Mouse (Mus musculus) CH12.LX (cell line): ENCODE data around the gene Cmtm8. TPM values are rescaled to one million over a fixed set of nuclear protein-coding genes. Genes with fewer than 3 reads are reported as not detected.

Experiments used
- DNase-seq: peaks from one replicate; pipeline ENCODE4 v3.0.0-alpha.2; 2013; ENCODE audit errors: extremely low read depth
- H3K27ac ChIP-seq: 2 replicates; pipeline ENCODE4 v1.5.1; 2012; ENCODE audit warnings: low read depth, mild to moderate bottlenecking, control low read depth, moderate library complexity; ENCODE audit not compliant: insufficient read depth
- H3K27me3 ChIP-seq: replicated peaks from 2 replicates; pipeline ENCODE3; 2012; ENCODE audit warnings: inconsistent platforms
- H3K36me3 ChIP-seq, 2 experiments: replicated peaks in 1 of 2; 2 replicates each; pipeline versions ENCODE3 to v1.6.1; 2012; ENCODE audit warnings: inconsistent platforms in 1 of 2, low read length in 1 of 2, mild to moderate bottlenecking in 1 of 2, mixed read lengths in 1 of 2, moderate library complexity in 1 of 2; ENCODE audit not compliant: control insufficient read depth in 1 of 2, insufficient read depth in 1 of 2
- H3K4me1 ChIP-seq, 2 experiments: 2 replicates each; pipeline ENCODE4 v1.6.1; 2012; ENCODE audit warnings: inconsistent platforms in 1 of 2, moderate library complexity in 1 of 2; ENCODE audit not compliant: insufficient read depth in 2 of 2, control insufficient read depth in 1 of 2
- H3K4me2 ChIP-seq: 2 replicates; pipeline ENCODE4 v1.6.1; 2012; ENCODE audit warnings: low read depth, mild to moderate bottlenecking, control low read depth; ENCODE audit not compliant: poor library complexity, insufficient read depth, severe bottlenecking
- H3K4me3 ChIP-seq, 3 experiments: fragments of 150-350 bp in 1 of 3; sonication (generic) in 1 of 3; replicated peaks in 1 of 3; 2 replicates each; pipeline versions ENCODE3 to v1.5.1; 2011 to 2012; ENCODE audit warnings: low read depth in 2 of 3, low read length in 2 of 3, mild to moderate bottlenecking in 2 of 3, moderate library complexity in 2 of 3, control low read depth in 1 of 3, improper control_type of control experiment in 1 of 3, inconsistent platforms in 1 of 3, mixed read lengths in 1 of 3; ENCODE audit not compliant: poor library complexity in 1 of 3
- H3K79me2 ChIP-seq: replicated peaks from 2 replicates; pipeline ENCODE4 v1.6.1; 2012; ENCODE audit warnings: mild to moderate bottlenecking, moderate library complexity; ENCODE audit not compliant: control insufficient read depth, poor library complexity, insufficient read depth, severe bottlenecking; ENCODE audit errors: extremely low read depth
- H3K9ac ChIP-seq: 2 replicates; pipeline ENCODE4 v1.6.1; 2012; ENCODE audit warnings: low read depth, mild to moderate bottlenecking, control low read depth, moderate library complexity; ENCODE audit not compliant: insufficient read depth
- H3K9me3 ChIP-seq: replicated peaks from 2 replicates; pipeline ENCODE3; 2012; ENCODE audit warnings: low read length, inconsistent platforms, mixed read lengths
- CHD1 ChIP-seq: IDR thresholded peaks from 2 replicates; pipeline ENCODE4 v1.6.1; 2012; ENCODE audit warnings: low read depth, low read length, improper control_type of control experiment, inconsistent platforms
- CTCF ChIP-seq, 2 experiments: IDR thresholded peaks in 1 of 2; conservative IDR thresholded peaks in 1 of 2; 2 replicates each; pipeline ENCODE4 v1.5.1; 2011 to 2012; ENCODE audit warnings: low read depth in 2 of 2, low read length in 2 of 2, improper control_type of control experiment in 1 of 2, inconsistent platforms in 1 of 2, mild to moderate bottlenecking in 1 of 2, moderate library complexity in 1 of 2
- MXI1 ChIP-seq: IDR thresholded peaks from 2 replicates; pipeline ENCODE4 v1.6.1; 2011; ENCODE audit warnings: mild to moderate bottlenecking, low read depth, low read length, improper control_type of control experiment
- PAX5 ChIP-seq: IDR thresholded peaks from 2 replicates; pipeline ENCODE4 v1.6.1; 2012; ENCODE audit warnings: low read length, inconsistent platforms, mixed read lengths
- RAD21 ChIP-seq: IDR thresholded peaks from 2 replicates; pipeline ENCODE4 v1.6.1; 2011; ENCODE audit warnings: low read depth, mild to moderate bottlenecking, low read length, improper control_type of control experiment, moderate library complexity
- SMC3 ChIP-seq: IDR thresholded peaks from 2 replicates; pipeline ENCODE4 v1.6.1; 2011; ENCODE audit warnings: low read depth, low read length, improper control_type of control experiment
- UBTF ChIP-seq: IDR thresholded peaks from 2 replicates; pipeline ENCODE4 v1.6.1; 2012; ENCODE audit warnings: low read depth, mild to moderate bottlenecking, inconsistent platforms, low read length, improper control_type of control experiment, moderate library complexity
- dilution Hi-C: fragments of 300-500 bp; cut with MboI; formaldehyde crosslinking; loops from 2 replicates; pipeline ENCODE4 v1.14.3; 2020; ENCODE audit warnings: low sequenced_read_pairs; ENCODE audit not compliant: extremely low pct_unique_long_range_greater_than_20kb, extremely low pct_ligation_motif_present
- in situ Hi-C: fragments of 300-500 bp; cut with MboI; formaldehyde crosslinking; loops from 3 replicates; pipeline ENCODE4 v1.14.3; 2019; ENCODE audit warnings: low sequenced_read_pairs, low pct_ligation_motif_present, low pct_unique_long_range_greater_than_20kb, mixed read lengths
- polyA plus RNA-seq: library from polyadenylated mRNA; unstranded; fragments of >175 nt; gene quantifications from 2 replicates; pipeline ENCODE4 v1.2.1, GENCODE M21; 2012; ENCODE audit warnings: low read depth; ENCODE audit not compliant: insufficient read length
- total RNA-seq, 2 experiments: library from RNA; depleted of rRNA; stranded (reverse); fragments of 300-350 nt in 1 of 2; fragments of >200 nt in 1 of 2; gene quantifications; 2 replicates each; pipeline ENCODE4 v1.2.3; 2012 to 2014

Cmtm8 gene
- total and polyA plus RNA-seq, 3 experiments: 1.6 to 4.1 (median 2.7) TPM

DNA sequence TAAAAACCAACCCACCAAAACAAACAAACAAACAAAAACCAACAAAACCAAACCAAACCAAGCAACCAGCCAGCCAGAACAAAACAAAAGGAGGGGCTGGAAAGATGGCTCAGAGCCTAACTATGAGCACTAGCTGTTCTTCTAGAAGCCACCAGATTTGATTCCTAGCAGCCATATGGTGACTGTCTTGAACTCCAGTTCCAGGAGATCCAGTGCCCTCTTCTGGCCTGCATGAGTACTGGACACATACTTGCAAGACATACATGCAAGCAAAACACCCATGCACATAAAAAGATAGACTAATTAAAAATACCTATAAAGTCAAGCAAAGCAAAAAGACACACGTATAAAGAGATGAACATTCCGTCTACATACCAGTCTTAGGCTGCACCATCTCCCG lies 43.7 kb upstream of the Cmtm8 start:
- H3K36me3 ChIP-seq: no peaks in the 10 kb centered on the region
- DNase-seq: peak; percentile 52

DNA sequence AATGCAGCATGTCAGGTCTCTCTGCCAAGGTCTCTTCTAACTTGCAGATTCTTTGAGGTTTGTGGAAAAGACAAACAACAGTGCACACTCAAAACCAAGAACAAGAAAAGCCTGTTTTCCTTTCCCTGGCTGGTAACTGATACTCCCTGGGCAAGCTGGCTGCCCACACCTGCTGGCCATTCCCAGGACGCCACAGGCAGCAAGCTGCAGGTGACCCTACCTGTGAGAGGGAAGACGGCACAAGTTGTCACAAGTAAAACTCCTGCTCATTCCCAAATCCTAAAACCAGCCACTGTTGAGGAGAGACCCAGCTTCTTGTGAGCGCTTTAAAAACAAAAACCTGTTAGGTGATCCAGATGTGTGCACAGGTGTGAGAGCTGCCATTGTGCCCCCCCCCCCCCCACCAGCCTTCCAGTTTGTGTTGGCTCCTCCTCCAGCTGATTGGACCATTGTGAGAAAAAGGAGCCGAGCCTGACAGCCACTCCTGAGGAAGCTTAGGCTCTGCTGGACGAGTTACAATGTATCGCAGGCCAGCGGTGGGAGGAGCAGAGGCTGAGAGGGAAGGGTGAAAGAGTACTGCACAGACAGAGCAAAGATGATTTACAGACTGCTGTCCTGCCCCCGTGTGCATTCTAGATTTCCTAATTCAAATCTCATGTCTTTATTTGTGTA lies 42.2 kb upstream of the Cmtm8 start:
- H3K9ac ChIP-seq: no peak overlapping the region
- dilution Hi-C loops: no loop called here

More for the DNA sequence above, 43.7 kb upstream of the Cmtm8 start:
- H3K27ac ChIP-seq: no peak overlapping the region
- H3K27me3 ChIP-seq: no peaks in the 10 kb centered on the region
- in situ Hi-C loops (loop anchor here (10.0 kb wide), 1 partner anchor 73 kb away; no protein-coding TSS in a partner anchor), dilution Hi-C loops (no loop called here)
- no peaks in the 10 kb centered on the region for H3K4me1 ChIP-seq
- H3K4me2 ChIP-seq: no peak overlapping the region
- H3K9me3 ChIP-seq: peaks cover 4% of the 10 kb centered on the region
- H3K9ac ChIP-seq: no peak overlapping the region
- H3K4me3 ChIP-seq: no peak overlapping the region
- no peaks in the 10 kb centered on the region for H3K79me2 ChIP-seq
- TF ChIP-seq SMC3 (peak; percentile 66), MXI1 (no peak), RAD21 (peak; percentile 60), CTCF (conservative IDR thresholded peaks at IDR 0.05 in 1 of 2, IDR thresholded peaks at IDR 0.05 in 1 of 2; ENCODE audit: low read depth in 2 of 2, low read length in 2 of 2) (peak; percentile 24 to 66; a peak in 2 of 4 replicates)

GRCm38 (mm10) chr9:114885564-114885963 lies 41.6 kb upstream of the Cmtm8 start:
- Histone ChIP-seq H3K79me2 (no peaks in the 10 kb centered on the region), H3K4me1 (no peaks in the 10 kb centered on the region), H3K27ac (no peak overlapping the region), H3K9me3 (peaks cover 4% of the 10 kb centered on the region), H3K4me2 (no peak overlapping the region)
- dilution Hi-C loops: no loop called here
- DNase-seq: no peak
- TF ChIP-seq UBTF (no peak), RAD21 (no peak), CHD1 (no peak)
- TF ChIP-seq, all 38 proteins: peak for 0
- in situ Hi-C loops: loop anchor here (10.0 kb wide), 1 partner anchor 71 kb away; no protein-coding TSS in a partner anchor
- no peaks in the 10 kb centered on the region for H3K36me3 ChIP-seq
- no peak overlapping the region for H3K4me3 ChIP-seq
- H3K27me3 ChIP-seq: no peaks in the 10 kb centered on the region
- H3K9ac ChIP-seq: no peak overlapping the region

More for the DNA sequence above, 42.2 kb upstream of the Cmtm8 start:
- Histone ChIP-seq H3K4me3 (no peak overlapping the region), H3K9me3 (peaks cover 4% of the 10 kb centered on the region), H3K27ac (no peak overlapping the region), H3K27me3 (no peaks in the 10 kb centered on the region), H3K4me1 (no peaks in the 10 kb centered on the region), H3K36me3 (no peaks in the 10 kb centered on the region), H3K4me2 (no peak overlapping the region), H3K79me2 (no peaks in the 10 kb centered on the region)
- in situ Hi-C loops: loop anchor here (10.0 kb wide), 1 partner anchor 71 kb away; no protein-coding TSS in a partner anchor
- no peak for TF ChIP-seq CHD1
- TF ChIP-seq PAX5: no peak
- DNase-seq: no peak
